8 mouse cellular contexts compared by ENCODE assay signal in genomic region chr10:75951424-75952050, GRCm38 (mm10). TPM values are rescaled to one million over a fixed set of nuclear protein-coding genes. Genes with fewer than 3 reads are reported as not detected.
A peak's percentile ranks its signal among the peaks of the same experiment; 100 is the strongest.
DNase-seq lines count a peak whose midpoint lies in the region; ATAC-seq and TF ChIP-seq lines count a peak whose summit lies in the region.

No protein-coding gene starts in this region.

- no peak for TF ChIP-seq POLR2A in olfactory bulb, adult 2 months (IDR thresholded peaks at IDR 0.05; ENCODE audit: insufficient read depth, low read depth, low read length)

- peak overlapping the region; percentile 58; the same call in 1 of the 2 replicates for H3K9ac ChIP-seq in kidney, embryonic 14.5 days (ENCODE audit: low read depth, low read length)
- peak overlapping the region; percentile 71 for H3K9ac ChIP-seq in lung, embryonic 16.5 days (ENCODE audit: low read length)

- H3K27me3 ChIP-seq in kidney, embryonic 14.5 days (ENCODE audit: control insufficient read depth, insufficient read depth, low read length), result peaks cover 3% of the 10 kb centered on the region; the same call in 1 of the 2 replicates
- peaks cover 9% of the 10 kb centered on the region; the same call in 1 of the 2 replicates for H3K27me3 ChIP-seq in lung, embryonic 16.5 days (ENCODE audit: control insufficient read depth, insufficient read depth, low read depth, low read length)

- H3K36me3 ChIP-seq in kidney, embryonic 14.5 days (ENCODE audit: control insufficient read depth, insufficient read depth, low read length), result no peaks in the 10 kb centered on the region
- H3K36me3 ChIP-seq in lung, embryonic 16.5 days (ENCODE audit: control insufficient read depth, insufficient read depth, low read length), result no peaks in the 10 kb centered on the region

- no peak overlapping the region for H3K27ac ChIP-seq in kidney, embryonic 14.5 days (ENCODE audit: low read depth, low read length)
- no peak overlapping the region for H3K27ac ChIP-seq in lung, embryonic 16.5 days (ENCODE audit: low read length)
- no peak overlapping the region for H3K27ac ChIP-seq in olfactory bulb, adult 2 months (ENCODE audit: insufficient read depth, low read depth, low read length)

- DNase-seq in urinary bladder, postnatal 14 days (ENCODE audit: low spot score), result peak; percentile 46
- DNase-seq in urinary bladder, postnatal 4 days (ENCODE audit: low spot score in 2 of 2), result no peak
- DNase-seq in cerebellum, adult 8-10 months, result peak; percentile 74
- peak; percentile 68 for DNase-seq in forelimb bud, embryonic 11.5 days (ENCODE audit: low read depth, low spot score)
- DNase-seq in right cerebral cortex, postnatal 25 days, result no peak

- H3K9me3 ChIP-seq in kidney, embryonic 14.5 days (ENCODE audit: control insufficient read depth, low read length), result no peaks in the 10 kb centered on the region
- H3K9me3 ChIP-seq in lung, embryonic 16.5 days (ENCODE audit: control insufficient read depth, low read length), result no peaks in the 10 kb centered on the region

- ATAC-seq in kidney, embryonic 14.5 days (ENCODE audit: low FRiP score, low TSS enrichment), result peak; percentile 23; the same call in 1 of the 2 replicates
- ATAC-seq in lung, embryonic 16.5 days (ENCODE audit: low read depth), result peak; percentile 45

- H3K4me2 ChIP-seq in kidney, embryonic 14.5 days (replicated peaks; ENCODE audit: low read depth, low read length), result peak overlapping the region; percentile 97
- H3K4me2 ChIP-seq in lung, embryonic 16.5 days (ENCODE audit: low read depth, low read length), result peak overlapping the region; percentile 91

- H3K4me1 ChIP-seq in kidney, embryonic 14.5 days (ENCODE audit: control insufficient read depth, insufficient read depth, low read length), result peaks cover 17% of the 10 kb centered on the region
- H3K4me1 ChIP-seq in lung, embryonic 16.5 days (replicated peaks; ENCODE audit: control insufficient read depth, insufficient read depth, low read length), result peaks cover 9% of the 10 kb centered on the region; the same call in 1 of the 2 replicates
- peaks cover 16% of the 10 kb centered on the region for H3K4me1 ChIP-seq in olfactory bulb, adult 2 months (ENCODE audit: control insufficient read depth, insufficient read depth, low read length)

- H3K4me3 ChIP-seq in kidney, embryonic 14.5 days (ENCODE audit: low read length), result peak overlapping the region; percentile 50
- H3K4me3 ChIP-seq in lung, embryonic 16.5 days (ENCODE audit: low read length), result peak overlapping the region; percentile 52
- H3K4me3 ChIP-seq in olfactory bulb, adult 2 months (ENCODE audit: insufficient read depth, low read depth, low read length), result peak overlapping the region; percentile 36

- WGBS in kidney, embryonic 14.5 days, result 4% methylated on average over 13 of the region's 13 CpGs
- 2% methylated on average over 13 of the region's 13 CpGs for WGBS in lung, embryonic 16.5 days
- 2% methylated on average over 13 of the region's 13 CpGs for WGBS in olfactory bulb, adult 2 months

- TF ChIP-seq CTCF in olfactory bulb, adult 2 months (IDR thresholded peaks at IDR 0.05; ENCODE audit: insufficient read depth, low read depth, low read length), result no peak

RNA-seq across cellular contexts. Expression of gene Gm5134, which starts 2.8 kb away (rescaled TPM):
- polyA plus RNA-seq in kidney, embryonic 14.5 days (2014; fragmentation: Nextera tagmentation; extraction: Ambion mirVana), result not detected in 2 replicates
- polyA plus RNA-seq in lung, embryonic 16.5 days (2015; fragmentation: Nextera tagmentation; extraction: Ambion mirVana), result not detected in 2 replicates
- not detected in 2 replicates for polyA plus RNA-seq in olfactory bulb, adult 2 months (2012; ENCODE audit: insufficient read depth, insufficient read length, low replicate concordance, missing spikeins)

RNA-seq across cellular contexts. Expression of gene Vpreb3, which starts 8.7 kb away (rescaled TPM):
- polyA plus RNA-seq in kidney, embryonic 14.5 days (2014; fragmentation: Nextera tagmentation; extraction: Ambion mirVana), result 1.1 and 1.4 TPM in 2 replicates
- polyA plus RNA-seq in lung, embryonic 16.5 days (2015; fragmentation: Nextera tagmentation; extraction: Ambion mirVana), result 0.60 and 1.0 TPM in 2 replicates
- polyA plus RNA-seq in olfactory bulb, adult 2 months (2012; ENCODE audit: insufficient read depth, insufficient read length, low replicate concordance, missing spikeins), result not detected in 2 replicates

RNA-seq across cellular contexts. Expression of gene Gm867, which starts 11.1 kb away (rescaled TPM):
- 0.35 TPM in 1 of 2 replicates, not detected in the other for polyA plus RNA-seq in kidney, embryonic 14.5 days (2014; fragmentation: Nextera tagmentation; extraction: Ambion mirVana)
- 0.97 and 1.0 TPM in 2 replicates for polyA plus RNA-seq in lung, embryonic 16.5 days (2015; fragmentation: Nextera tagmentation; extraction: Ambion mirVana)
- not detected in 2 replicates for polyA plus RNA-seq in olfactory bulb, adult 2 months (2012; ENCODE audit: insufficient read depth, insufficient read length, low replicate concordance, missing spikeins)

RNA-seq across cellular contexts. Expression of gene Mmp11, which starts 15.2 kb away (rescaled TPM):
- polyA plus RNA-seq in kidney, embryonic 14.5 days (2014; fragmentation: Nextera tagmentation; extraction: Ambion mirVana), result 43.7 and 53.9 TPM in 2 replicates
- polyA plus RNA-seq in lung, embryonic 16.5 days (2015; fragmentation: Nextera tagmentation; extraction: Ambion mirVana), result 74.1 and 77.1 TPM in 2 replicates
- polyA plus RNA-seq in olfactory bulb, adult 2 months (2012; ENCODE audit: insufficient read depth, insufficient read length, low replicate concordance, missing spikeins), result not detected in 2 replicates

RNA-seq across cellular contexts. Expression of gene Chchd10, which starts 18.6 kb away (rescaled TPM):
- polyA plus RNA-seq in kidney, embryonic 14.5 days (2014; fragmentation: Nextera tagmentation; extraction: Ambion mirVana), result 94.4 and 99.4 TPM in 2 replicates
- 68.7 and 70.0 TPM in 2 replicates for polyA plus RNA-seq in lung, embryonic 16.5 days (2015; fragmentation: Nextera tagmentation; extraction: Ambion mirVana)
- polyA plus RNA-seq in olfactory bulb, adult 2 months (2012; ENCODE audit: insufficient read depth, insufficient read length, low replicate concordance, missing spikeins), result not detected in 2 replicates

Comparison
In these comparisons a context has a peak if more than half of its experiments do, and no peak if none do; other contexts are left out.
1. DNase-seq: peak in urinary bladder, postnatal 14 days (single experiment), cerebellum, adult 8-10 months (single experiment) and forelimb bud, embryonic 11.5 days (single experiment); none in urinary bladder, postnatal 4 days (0 of 2) and right cerebral cortex, postnatal 25 days (single experiment).
2. Peak in every context shown above with its lines, with median percentiles within 50 percentile points of each other: H3K4me3 ChIP-seq.